Mouse (Mus musculus) kidney, postnatal 25 days (tissue): ENCODE measurements around the gene Maoa.

Experiments used
- DNase-seq, 2 experiments: peaks; one replicate each; pipeline ENCODE4 v3.0.0; 2021; ENCODE audit warnings: mixed read lengths in 2 of 2

The Maoa gene

DNA sequence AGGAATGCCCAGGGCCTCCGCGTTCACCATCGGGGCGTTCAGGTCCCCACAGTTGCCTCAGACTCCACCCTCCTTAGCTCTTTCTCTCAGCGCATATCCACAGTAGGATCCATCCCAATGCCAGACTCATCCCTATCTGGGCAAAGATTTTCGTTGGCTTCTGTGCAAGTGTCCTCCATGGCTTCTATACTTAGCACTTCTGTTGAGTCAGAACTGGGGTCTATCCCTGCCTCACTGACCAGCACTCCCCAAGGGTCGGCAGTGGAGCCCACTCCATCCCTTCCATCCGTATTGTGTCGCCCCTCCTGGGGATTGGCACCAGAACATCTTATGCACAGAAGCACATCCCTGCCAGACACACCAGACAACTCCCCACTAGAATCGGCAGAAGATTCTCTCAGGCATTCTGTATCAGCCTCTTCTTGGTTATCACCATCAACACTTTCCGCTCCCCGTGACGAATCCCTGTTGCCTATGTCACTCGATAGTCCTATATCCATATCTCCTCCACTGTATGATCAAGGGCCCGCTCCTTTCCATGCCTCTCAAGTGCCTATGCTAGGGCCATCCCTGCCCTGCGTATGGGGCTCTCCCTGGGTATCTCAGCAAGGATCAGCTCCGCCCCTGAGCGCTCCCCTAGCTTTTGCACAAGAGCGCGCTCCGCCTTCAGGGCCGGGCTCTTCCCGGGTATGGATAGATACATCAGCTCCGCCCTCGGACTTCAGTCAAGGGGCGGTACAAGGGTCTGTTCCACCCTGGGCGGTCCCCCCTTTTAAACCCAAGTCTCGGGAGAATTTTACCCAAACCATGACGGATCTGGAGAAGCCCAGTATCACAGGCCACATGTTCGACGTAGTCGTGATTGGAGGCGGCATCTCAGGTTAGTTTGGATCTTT lies at the start of gene Maoa:
TSS of gene Maoa (plus strand) at position 665 of the 896 bp plus-strand sequence.
- peak; percentile 72 to 87 for DNase-seq

DNA sequence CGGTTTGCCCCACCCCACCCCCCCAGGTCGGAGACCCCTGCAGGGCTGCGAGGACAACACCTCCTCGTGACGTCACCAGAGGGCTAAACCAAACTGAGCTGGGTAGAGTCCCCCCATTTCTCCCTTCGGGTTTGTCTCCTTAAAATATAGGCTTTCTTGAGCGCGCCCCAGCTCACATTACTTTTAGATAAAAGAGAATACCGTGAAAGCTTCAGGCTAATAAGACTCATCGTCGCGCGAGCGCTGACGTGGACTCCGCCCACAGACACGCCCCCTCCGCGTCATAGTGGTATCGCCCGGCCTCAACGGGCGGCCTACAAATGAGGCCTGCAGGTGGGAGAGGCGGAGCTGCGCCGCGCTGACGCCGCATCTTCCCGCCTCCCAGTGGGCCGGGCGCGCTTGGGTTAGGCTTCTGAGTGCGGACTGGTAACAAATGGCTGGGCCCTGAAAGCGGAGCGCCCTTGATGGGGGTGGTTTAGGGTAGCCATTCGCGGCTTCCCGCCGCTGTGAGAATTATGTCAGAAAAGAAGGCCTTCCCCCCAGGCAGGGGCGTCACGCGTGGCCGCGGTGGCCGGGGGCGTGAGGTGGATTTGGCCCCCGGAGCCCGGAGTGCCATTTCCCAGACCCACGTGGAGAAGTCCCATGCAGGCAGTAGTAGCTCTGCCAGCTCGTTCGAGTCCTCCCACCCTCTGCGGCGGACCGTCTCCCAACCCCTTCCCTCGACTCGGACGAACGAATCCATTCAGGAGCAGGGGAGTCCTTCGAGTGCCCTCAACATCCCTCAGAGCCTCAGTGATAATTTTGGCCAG lies 1.1 kb upstream of the Maoa start:
- DNase-seq = peak; percentile 88 to 93

DNA sequence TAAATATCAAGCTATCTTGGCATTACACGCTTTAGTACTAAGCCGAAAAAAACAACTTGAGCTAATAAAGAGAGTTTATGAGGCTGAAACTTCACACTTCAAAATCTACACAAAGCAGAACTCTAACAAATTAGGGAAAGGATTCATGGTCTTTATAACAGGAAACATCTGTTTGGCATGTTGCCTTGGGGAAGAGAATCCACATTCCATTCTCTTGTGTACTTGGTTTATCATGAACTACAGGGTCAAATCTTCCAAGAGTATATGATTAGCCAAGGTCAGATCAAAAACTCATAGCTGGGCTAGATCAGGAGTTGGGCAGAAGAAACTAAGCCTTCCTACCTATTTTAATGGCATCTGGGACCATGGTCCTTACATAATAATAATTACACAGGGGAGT lies 37.0 kb downstream of the Maoa start:
- peak in 1 of 2 experiments; percentile 10 for DNase-seq

DNA sequence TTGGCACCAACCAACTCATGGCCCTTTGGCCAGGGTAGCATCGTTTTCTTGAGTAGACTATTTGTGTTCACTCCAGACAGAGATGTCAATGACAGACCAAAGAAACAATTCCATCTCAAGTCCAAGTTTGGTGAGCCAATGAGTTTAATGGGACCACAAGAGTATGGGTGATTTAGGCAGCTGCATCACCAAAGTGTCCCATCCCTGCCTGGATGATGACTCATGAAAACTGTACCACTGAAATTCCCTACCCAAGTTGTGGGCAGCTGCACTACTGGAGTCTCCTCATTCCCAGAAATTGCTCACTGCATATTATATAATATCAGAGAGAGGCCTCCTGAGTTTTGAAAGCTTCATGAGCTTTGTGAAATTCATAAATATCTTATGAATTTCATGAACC lies 86.6 kb downstream of the Maoa start:
- DNase-seq = no peak

DNA sequence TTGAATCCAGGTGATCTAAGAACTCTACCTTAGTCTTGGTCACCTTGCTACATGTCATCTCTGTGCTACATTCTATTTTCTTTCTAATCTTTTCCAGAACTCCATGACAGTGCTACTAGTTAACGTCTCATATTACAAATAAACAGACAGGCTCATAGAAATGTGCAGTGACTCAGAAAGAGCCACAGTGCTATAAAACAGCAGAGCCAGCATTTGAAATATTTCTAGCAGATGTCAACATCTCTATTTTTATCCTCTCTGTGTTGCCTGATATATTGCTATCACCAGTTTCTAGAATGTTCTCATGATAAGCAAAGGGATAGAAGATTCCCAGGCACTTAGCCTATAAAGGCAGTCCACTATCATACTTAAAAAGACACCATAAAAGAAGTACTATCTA lies 94.5 kb downstream of the Maoa start:
- no peak for DNase-seq
